Mouse (Mus musculus) heart, postnatal 0 days (tissue): ENCODE results near the gene Ulk4.

Source experiments
- CTCF ChIP-seq: IDR thresholded peaks from 2 replicates; pipeline ENCODE4 v1.5.1; 2016; ENCODE audit warnings: antibody characterized with exemption, control low read depth, low read depth
- EP300 ChIP-seq: IDR thresholded peaks from 2 replicates; pipeline ENCODE4 v1.6.1; 2016; ENCODE audit warnings: antibody characterized with exemption, low read depth

GRCm38 (mm10) chr9:121299976-121300570 lies 23.1 kb upstream of the Ulk4 start:
- TF ChIP-seq CTCF (no peak), EP300 (no peak)
